Mouse (Mus musculus) liver, embryonic 14.5 days (tissue): ENCODE measurements at regions not wholly inside any gene's neighbourhood (a gene's known extent, or its start where the extent isn't known, plus 50 kb on each side); places are given as distances from the start of the nearest gene placed in this dataset.
"Not testable (repeated sequence)": the region's sequence is repeated elsewhere in the genome, so short reads cannot be mapped to it uniquely, and the experiment has no call there.

Source experiments
- ATAC-seq: fragments of 200-750 bp; cut with Nextera tagmentation; 2 replicates; pipeline ENCODE4 v1.8.0; 2017; ENCODE audit warnings: moderate number of reproducible peaks, mild to moderate bottlenecking, moderate library complexity; ENCODE audit not compliant: insufficient read depth
- DNase-seq, 3 experiments: peaks; one replicate each; pipeline ENCODE4 v3.0.0-alpha.2; 2012 to 2013; ENCODE audit warnings: low read depth in 3 of 3, low spot score in 3 of 3
- H3K27ac ChIP-seq: fragments of 300-500 bp; sonication (generic); 2 replicates; pipeline ENCODE4 v1.5.1; 2014; ENCODE audit warnings: moderate library complexity, mild to moderate bottlenecking, control low read depth, inconsistent platforms
- H3K27me3 ChIP-seq: fragments of 300-500 bp; sonication (generic); 2 replicates; pipeline ENCODE4 v1.6.1; 2014; ENCODE audit warnings: mild to moderate bottlenecking, low read length, moderate library complexity; ENCODE audit not compliant: control insufficient read depth, insufficient read depth
- H3K36me3 ChIP-seq: fragments of 300-500 bp; sonication (generic); replicated peaks from 2 replicates; pipeline ENCODE4 v1.6.1; 2014; ENCODE audit warnings: low read depth; ENCODE audit not compliant: control insufficient read depth, insufficient read depth
- H3K4me1 ChIP-seq, 2 experiments: fragments of 200-500 bp in 1 of 2; fragments of 300-500 bp in 1 of 2; sonication (generic) in 1 of 2; replicated peaks; 2 replicates each; pipeline ENCODE4 v1.6.1; 2012 to 2014; ENCODE audit warnings: antibody characterized with exemption in 1 of 2, inconsistent platforms in 1 of 2, low read length in 1 of 2; ENCODE audit not compliant: control insufficient read depth in 2 of 2, insufficient read depth in 2 of 2
- H3K4me2 ChIP-seq: fragments of 300-500 bp; sonication (generic); 2 replicates; pipeline ENCODE4 v1.6.1; 2014; ENCODE audit warnings: low read depth, mild to moderate bottlenecking, control low read depth, moderate library complexity
- H3K4me3 ChIP-seq, 2 experiments: fragments of 200-500 bp in 1 of 2; fragments of 300-500 bp in 1 of 2; sonication (generic) in 1 of 2; 2 replicates each; pipeline ENCODE4 v1.5.1; 2012 to 2014; ENCODE audit warnings: low read depth in 2 of 2, low read length in 2 of 2, mild to moderate bottlenecking in 2 of 2, control low read depth in 1 of 2, inconsistent platforms in 1 of 2, moderate library complexity in 1 of 2; ENCODE audit not compliant: insufficient read depth in 1 of 2
- H3K9ac ChIP-seq: fragments of 300-500 bp; sonication (generic); replicated peaks from 2 replicates; pipeline ENCODE4 v1.6.1; 2014; ENCODE audit warnings: mild to moderate bottlenecking, control low read depth, moderate library complexity
- H3K9me3 ChIP-seq: fragments of 300-500 bp; sonication (generic); 2 replicates; pipeline ENCODE4 v1.6.1; 2016; ENCODE audit warnings: low read length, mixed read lengths; ENCODE audit not compliant: control insufficient read depth
- CTCF ChIP-seq: IDR thresholded peaks from 2 replicates; pipeline ENCODE4 v1.5.1; 2016; ENCODE audit warnings: antibody characterized with exemption, low read depth, control low read depth
- EP300 ChIP-seq: IDR thresholded peaks from 2 replicates; pipeline ENCODE4 v1.6.1; 2016; ENCODE audit warnings: antibody characterized with exemption, low read depth
- whole genome bisulfite sequencing: fragments of 180-500 bp; shearing (Covaris S2); extraction: QIAGEN DNeasy Blood & Tissue Kit; methylation state at CpG from one replicate; pipeline ENCODE4 v1.1.7; 2014; ENCODE audit not compliant: insufficient replicate concordance; 5-methylcytosine and 5-hydroxymethylcytosine counted together

DNA sequence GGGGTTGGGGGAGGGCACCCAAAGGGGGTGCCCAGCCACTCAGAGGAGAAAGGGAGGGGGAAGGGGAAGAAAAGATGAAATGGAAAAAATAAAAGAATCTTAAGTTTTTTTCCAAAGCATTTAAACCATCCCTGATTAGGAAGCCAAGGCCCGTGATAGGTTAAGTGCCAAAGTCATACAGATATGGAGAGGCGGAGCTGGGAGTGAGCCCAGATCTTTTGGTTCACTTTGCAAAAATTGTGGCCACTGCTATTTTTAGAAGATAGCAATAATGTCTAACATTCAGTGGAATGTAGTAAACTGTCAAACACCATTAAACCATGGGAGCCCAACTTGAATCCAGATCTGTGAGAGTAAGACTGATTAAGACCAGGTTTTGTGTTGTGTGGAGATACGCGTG lies 85.9 kb upstream of the Abca1 start:
- no peak for ATAC-seq
- WGBS, result 64% methylated on average over 4 of the region's 4 CpGs
- TF ChIP-seq EP300 (no peak), CTCF (no peak)
- DNase-seq, result no peak
- Histone ChIP-seq H3K4me3 (no peak overlapping the region), H3K27ac (no peak overlapping the region), H3K4me1 (peaks cover 6 to 14% of the 10 kb centered on the region in 2 experiments; a peak in 2 of 4 replicates), H3K9me3 (no peaks in the 10 kb centered on the region), H3K4me2 (peak overlapping the region; percentile 40), H3K27me3 (no peaks in the 10 kb centered on the region), H3K9ac (no peak overlapping the region), H3K36me3 (no peaks in the 10 kb centered on the region)

DNA sequence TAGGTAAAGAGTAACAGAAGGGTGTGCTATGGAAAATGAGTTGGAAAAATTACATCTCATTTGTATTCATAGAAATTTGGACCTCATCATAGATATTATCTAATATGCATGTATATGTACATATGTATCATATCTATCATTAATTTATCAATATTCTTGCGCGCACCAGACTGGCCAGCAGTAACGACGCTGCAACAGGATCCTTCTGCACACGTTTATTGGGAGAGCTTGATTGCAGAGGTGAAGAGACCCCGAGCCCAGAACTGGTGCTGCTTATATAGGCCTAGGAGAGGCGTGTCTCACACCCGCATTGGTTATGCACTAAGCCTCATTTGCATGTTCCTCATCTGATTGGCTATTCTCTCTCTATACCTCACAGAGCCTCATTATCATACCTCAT lies 83.8 kb upstream of the Abca1 start:
- H3K4me2 ChIP-seq, ATAC-seq, H3K4me3 ChIP-seq, H3K27ac ChIP-seq, H3K9ac ChIP-seq, H3K36me3 ChIP-seq, H3K9me3 ChIP-seq, H3K27me3 ChIP-seq, DNase-seq: not testable (repeated sequence)
- peaks cover 6 to 23% of the 10 kb centered on the region in 2 experiments; a peak in 3 of 4 replicates for H3K4me1 ChIP-seq
- 81% methylated on average over 8 of the region's 8 CpGs for WGBS

DNA sequence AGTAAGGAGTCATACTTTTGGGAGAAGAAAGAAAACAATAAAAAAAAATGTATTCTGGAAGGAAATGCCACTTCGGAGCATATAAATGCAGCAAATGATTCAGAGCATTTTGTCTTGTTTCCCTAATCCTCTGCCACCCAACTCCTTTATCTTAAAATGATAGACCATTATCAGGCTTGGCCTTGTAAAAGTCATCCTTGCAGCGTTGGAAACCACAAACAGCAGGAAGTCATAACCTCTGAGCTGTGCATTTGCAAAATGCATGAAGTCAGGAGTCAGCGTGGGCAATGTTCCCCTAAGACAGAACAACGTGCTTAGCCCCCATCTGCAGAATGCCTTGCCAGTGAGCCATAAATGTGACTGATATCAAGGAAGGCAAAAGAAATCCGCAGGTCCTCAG lies 80.2 kb upstream of the Abca1 start:
- H3K27me3 ChIP-seq, result no peaks in the 10 kb centered on the region
- no peak overlapping the region for H3K9ac ChIP-seq
- DNase-seq (no peak), ATAC-seq (no peak)
- peaks cover 0 to 10% of the 10 kb centered on the region in 2 experiments; a peak in 2 of 4 replicates for H3K4me1 ChIP-seq
- no peak overlapping the region for H3K4me3 ChIP-seq
- WGBS, result 8% methylated on average over 5 of the region's 5 CpGs
- TF ChIP-seq EP300 (no peak), CTCF (no peak)
- H3K4me2 ChIP-seq, result no peak overlapping the region
- H3K9me3 ChIP-seq, result no peaks in the 10 kb centered on the region
- H3K36me3 ChIP-seq, result no peaks in the 10 kb centered on the region
- H3K27ac ChIP-seq, result no peak overlapping the region

DNA sequence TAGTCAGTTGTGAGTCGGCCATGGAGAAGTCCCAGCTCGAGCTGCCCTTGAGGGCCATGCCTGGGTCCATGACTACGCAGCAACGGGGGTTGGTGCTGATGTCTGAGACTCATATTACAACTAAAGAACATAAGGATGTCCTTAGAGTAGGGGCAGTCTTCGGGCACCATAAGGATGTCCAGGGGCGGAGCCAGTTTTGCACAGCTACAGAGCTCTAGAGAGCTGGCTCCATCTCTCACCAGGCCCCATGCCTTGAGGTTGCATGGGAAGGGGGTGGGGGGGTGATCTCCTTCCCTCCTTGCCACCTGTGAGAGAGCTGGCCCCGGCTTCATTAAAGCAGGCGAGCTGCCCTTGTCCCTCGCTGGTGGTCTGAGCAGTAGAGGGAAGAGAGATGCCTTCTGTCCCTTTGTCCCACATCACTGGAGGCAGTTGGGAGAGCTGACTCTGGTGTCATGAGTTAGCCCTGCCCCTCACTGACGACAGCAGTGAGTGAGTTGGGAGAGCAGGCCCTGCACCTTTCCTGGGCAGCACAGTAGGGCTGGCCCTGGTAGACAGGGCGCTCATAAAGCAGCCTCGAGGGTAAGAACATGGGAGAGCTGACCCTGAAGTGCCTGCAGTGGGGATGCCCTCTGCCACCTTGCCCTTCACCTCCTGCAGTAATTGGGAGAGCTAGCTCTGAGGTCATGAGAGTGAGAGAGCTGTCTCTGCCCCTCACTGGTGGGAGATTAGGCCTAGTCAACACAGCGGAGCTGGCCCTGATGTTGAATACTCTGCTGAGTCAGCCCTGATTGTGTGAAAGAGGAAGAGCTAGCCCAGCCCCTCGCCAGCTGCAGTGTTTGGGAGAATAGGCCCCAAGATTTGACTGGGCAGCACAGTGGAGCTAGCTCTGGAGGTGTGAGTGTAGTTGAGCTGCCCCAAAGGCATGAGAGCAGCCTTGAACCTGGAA lies 78.9 kb upstream of the Abca1 start:
- Histone ChIP-seq H3K27ac (no peak overlapping the region), H3K9me3 (no peaks in the 10 kb centered on the region), H3K4me2 (no peak overlapping the region), H3K4me1 (peaks cover 0 to 10% of the 10 kb centered on the region in 2 experiments; a peak in 2 of 4 replicates), H3K27me3 (no peaks in the 10 kb centered on the region), H3K36me3 (no peaks in the 10 kb centered on the region), H3K4me3 (no peak overlapping the region), H3K9ac (no peak overlapping the region)
- TF ChIP-seq EP300 (no peak), CTCF (no peak)
- ATAC-seq (0 out of 2 replicates have a peak, but pooled peaks have one; percentile 31), DNase-seq (no peak)
- 57% methylated on average over 14 of the region's 14 CpGs for WGBS

DNA sequence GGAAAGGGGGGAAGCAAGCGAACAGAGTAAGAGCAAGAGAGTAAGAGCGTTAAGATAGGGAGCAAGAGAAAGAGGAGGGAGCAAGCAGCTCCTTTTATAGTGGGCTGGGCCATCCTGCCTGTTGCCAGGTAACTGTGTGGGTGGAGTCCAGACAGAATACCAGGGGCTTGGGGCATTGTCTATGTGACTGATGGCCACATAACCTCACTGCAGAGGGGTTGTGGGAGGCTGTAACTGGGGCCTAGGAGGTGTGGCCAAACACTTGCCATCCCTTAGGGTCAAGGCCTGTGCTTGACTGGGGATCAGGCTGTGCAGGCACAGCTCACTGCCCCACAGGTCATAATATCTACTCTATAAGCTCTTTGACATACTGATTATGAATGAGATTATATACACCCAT lies 76.2 kb upstream of the Abca1 start:
- no peaks in the 10 kb centered on the region for H3K36me3 ChIP-seq
- no peaks in the 10 kb centered on the region for H3K9me3 ChIP-seq
- H3K27ac ChIP-seq, result no peak overlapping the region
- H3K27me3 ChIP-seq, result no peaks in the 10 kb centered on the region
- TF ChIP-seq EP300 (no peak), CTCF (no peak)
- ATAC-seq (no peak), DNase-seq (no peak)
- no peak overlapping the region for H3K9ac ChIP-seq
- H3K4me3 ChIP-seq, result no peak overlapping the region
- no peak overlapping the region for H3K4me2 ChIP-seq
- 50% methylated on average over 2 of the region's 2 CpGs for WGBS
- H3K4me1 ChIP-seq, result peaks cover 0 to 10% of the 10 kb centered on the region in 2 experiments; a peak in 2 of 4 replicates
